Mouse (Mus musculus) kidney, postnatal 36 days (tissue): ENCODE data around the gene Scai.

Source experiments
- DNase-seq, 2 experiments: peaks; one replicate each; pipeline ENCODE4 v3.0.0; 2021 to 2022; ENCODE audit warnings: mixed read lengths in 2 of 2

Scai gene

GRCm38 (mm10) chr2:39190561-39191056, at the start of gene Scai:
Scai (minus strand) TSS chr2:39190734.
- peak; percentile 98 to 99 for DNase-seq

GRCm38 (mm10) chr2:39226731-39227130, 36.2 kb upstream of the Scai start:
- DNase-seq: no peak

- peak; percentile 96 to 97 for DNase-seq
Observed at GRCm38 (mm10) chr2:39226019-39226640, 35.6 kb upstream of the Scai start, which contains the start of gene Ppp6c. Ppp6c (minus strand) TSS chr2:39226451.

- DNase-seq: peak; percentile 17 to 36
Observed at GRCm38 (mm10) chr2:39225331-39226018, 34.9 kb upstream of the Scai start.

GRCm38 (mm10) chr2:39224621-39225020, 34.1 kb upstream of the Scai start:
- DNase-seq: no peak

- DNase-seq: no peak
Observed at GRCm38 (mm10) chr2:39220010-39220409, 29.5 kb upstream of the Scai start.

GRCm38 (mm10) chr2:39219034-39219433, 28.5 kb upstream of the Scai start:
- DNase-seq: no peak

GRCm38 (mm10) chr2:39217150-39217549, 26.6 kb upstream of the Scai start:
- DNase-seq: no peak

GRCm38 (mm10) chr2:39210738-39211137, 20.2 kb upstream of the Scai start:
- no peak for DNase-seq

- DNase-seq: no peak
Observed at GRCm38 (mm10) chr2:39203359-39203758, 12.8 kb upstream of the Scai start.

GRCm38 (mm10) chr2:39194809-39195208, 4.3 kb upstream of the Scai start:
- no peak for DNase-seq

- peak; percentile 19 to 54 for DNase-seq
Observed at GRCm38 (mm10) chr2:39189961-39190560, 473 bp downstream of the Scai start.

GRCm38 (mm10) chr2:39185942-39186341, 4.6 kb downstream of the Scai start:
- peak in 1 of 2 experiments; percentile 10 for DNase-seq

GRCm38 (mm10) chr2:39183587-39183986, 6.9 kb downstream of the Scai start:
- DNase-seq: no peak

- no peak for DNase-seq
Observed at GRCm38 (mm10) chr2:39160996-39161395, 29.5 kb downstream of the Scai start.

GRCm38 (mm10) chr2:39157916-39158315, 32.6 kb downstream of the Scai start:
- peak in 1 of 2 experiments; percentile 5 for DNase-seq

- no peak for DNase-seq
Observed at GRCm38 (mm10) chr2:39156821-39157220, 33.7 kb downstream of the Scai start.

- no peak for DNase-seq
Observed at GRCm38 (mm10) chr2:39150943-39151342, 39.6 kb downstream of the Scai start.

GRCm38 (mm10) chr2:39148075-39148474, 42.5 kb downstream of the Scai start:
- DNase-seq: no peak

- no peak for DNase-seq
Observed at GRCm38 (mm10) chr2:39146469-39146868, 44.1 kb downstream of the Scai start.

- no peak for DNase-seq
Observed at GRCm38 (mm10) chr2:39142357-39142948, 48.1 kb downstream of the Scai start.

GRCm38 (mm10) chr2:39140586-39141455, 49.7 kb downstream of the Scai start:
- no peak for DNase-seq
